Mouse (Mus musculus): ENCODE results near the gene Samd4b. TPM values are rescaled to one million over a fixed set of nuclear protein-coding genes. Genes with fewer than 3 reads are reported as not detected.
A peak's percentile ranks its signal among the peaks of the same experiment; 100 is the strongest.

Gene Samd4b
- total and polyA plus RNA-seq, 2 experiments from 2014 or later: 19.7 to 60.5 TPM

GRCm38 (mm10) chr7:28601029-28601428 is 3.1 kb upstream of the Samd4b start:
- Histone ChIP-seq H3K9ac (replicated peaks; ENCODE audit: low read length) (no peak overlapping the region), H3K4me2 (ENCODE audit: low read depth, low read length) (no peak overlapping the region), H3K4me3 (ENCODE audit: low read length) (no peak overlapping the region), H3K36me3 (ENCODE audit: insufficient read depth, low read length) (no peaks in the 10 kb centered on the region), H3K27ac (no peak overlapping the region; the same call in 1 of the 2 replicates), H3K4me1 (ENCODE audit: insufficient read depth, low read length) (peaks cover 12% of the 10 kb centered on the region), H3K9me3 (ENCODE audit: low read length) (no peaks in the 10 kb centered on the region), H3K27me3 (ENCODE audit: insufficient read depth, low read length) (no peaks in the 10 kb centered on the region)
- 9% methylated on average over 11 of the region's 11 CpGs for WGBS
- peak; percentile 82 for DNase-seq (ENCODE audit: low spot score)
- ATAC-seq: no peak
- peak; percentile 88 for TF ChIP-seq CTCF (IDR thresholded peaks at IDR 0.05; ENCODE audit: low read depth)

GRCm38 (mm10) chr7:28598951-28599350 is 1.0 kb upstream of the Samd4b start:
- no peak for TF ChIP-seq CTCF (IDR thresholded peaks at IDR 0.05; ENCODE audit: low read depth)
- H3K4me2 ChIP-seq (ENCODE audit: low read depth, low read length): no peak overlapping the region
- 63% methylated on average over 2 of the region's 2 CpGs for WGBS
- H3K9me3 ChIP-seq (ENCODE audit: low read length): no peaks in the 10 kb centered on the region
- DNase-seq (ENCODE audit: low spot score): no peak
- H3K36me3 ChIP-seq (ENCODE audit: insufficient read depth, low read length): no peaks in the 10 kb centered on the region
- no peak overlapping the region for H3K9ac ChIP-seq (replicated peaks; ENCODE audit: low read length)
- no peak for ATAC-seq
- peaks cover 16% of the 10 kb centered on the region for H3K4me1 ChIP-seq (ENCODE audit: insufficient read depth, low read length)
- H3K27ac ChIP-seq: no peak overlapping the region
- no peaks in the 10 kb centered on the region for H3K27me3 ChIP-seq (ENCODE audit: insufficient read depth, low read length)
- H3K4me3 ChIP-seq (ENCODE audit: low read length): no peak overlapping the region

GRCm38 (mm10) chr7:28597277-28597570 is 720 bp downstream of the Samd4b start:
- TF ChIP-seq CTCF (IDR thresholded peaks at IDR 0.05; ENCODE audit: low read depth): no peak
- Histone ChIP-seq H3K4me1 (ENCODE audit: insufficient read depth, low read length) (peaks cover 19% of the 10 kb centered on the region), H3K27ac (peak overlapping the region; percentile 66), H3K9ac (replicated peaks; ENCODE audit: low read length) (peak overlapping the region; percentile 63), H3K9me3 (ENCODE audit: low read length) (no peaks in the 10 kb centered on the region), H3K4me2 (ENCODE audit: low read depth, low read length) (peak overlapping the region; percentile 91), H3K4me3 (ENCODE audit: low read length) (peak overlapping the region; percentile 64), H3K36me3 (ENCODE audit: insufficient read depth, low read length) (no peaks in the 10 kb centered on the region), H3K27me3 (ENCODE audit: insufficient read depth, low read length) (no peaks in the 10 kb centered on the region)
- ATAC-seq (no peak), DNase-seq (ENCODE audit: low spot score) (peak; percentile 16)
- WGBS: 6% methylated on average over 9 of the region's 9 CpGs

GRCm38 (mm10) chr7:28596436-28597276 is 1.3 kb downstream of the Samd4b start:
- DNase-seq (ENCODE audit: low spot score) (peak; percentile 66), ATAC-seq (peak; percentile 27)
- Histone ChIP-seq H3K27ac (peak overlapping the region; percentile 66), H3K27me3 (ENCODE audit: insufficient read depth, low read length) (no peaks in the 10 kb centered on the region), H3K9ac (replicated peaks; ENCODE audit: low read length) (peak overlapping the region; percentile 63), H3K4me3 (ENCODE audit: low read length) (peak overlapping the region; percentile 64), H3K36me3 (ENCODE audit: insufficient read depth, low read length) (no peaks in the 10 kb centered on the region), H3K9me3 (ENCODE audit: low read length) (no peaks in the 10 kb centered on the region), H3K4me2 (ENCODE audit: low read depth, low read length) (peak overlapping the region; percentile 91), H3K4me1 (ENCODE audit: insufficient read depth, low read length) (peaks cover 19% of the 10 kb centered on the region)
- 30% methylated on average over 20 of the region's 20 CpGs for WGBS
- TF ChIP-seq CTCF (IDR thresholded peaks at IDR 0.05; ENCODE audit: low read depth): no peak

GRCm38 (mm10) chr7:28595751-28596435 is 2.1 kb downstream of the Samd4b start:
- no peak for TF ChIP-seq CTCF (IDR thresholded peaks at IDR 0.05; ENCODE audit: low read depth)
- peaks cover 19% of the 10 kb centered on the region for H3K4me1 ChIP-seq (ENCODE audit: insufficient read depth, low read length)
- H3K27ac ChIP-seq: peak overlapping the region; percentile 66; the same call in 1 of the 2 replicates
- H3K27me3 ChIP-seq (ENCODE audit: insufficient read depth, low read length): no peaks in the 10 kb centered on the region
- H3K9me3 ChIP-seq (ENCODE audit: low read length): no peaks in the 10 kb centered on the region
- no peak overlapping the region; the same call in 1 of the 2 replicates for H3K4me3 ChIP-seq (ENCODE audit: low read length)
- WGBS: 44% methylated on average over 8 of the region's 8 CpGs
- H3K4me2 ChIP-seq (ENCODE audit: low read depth, low read length): peak overlapping the region; percentile 91
- no peak overlapping the region for H3K9ac ChIP-seq (replicated peaks; ENCODE audit: low read length)
- no peaks in the 10 kb centered on the region for H3K36me3 ChIP-seq (ENCODE audit: insufficient read depth, low read length)
- ATAC-seq (no peak), DNase-seq (ENCODE audit: low spot score) (peak; percentile 61)

- H3K4me3 ChIP-seq (ENCODE audit: low read length): no peak overlapping the region
- ATAC-seq (no peak), DNase-seq (ENCODE audit: low spot score) (no peak)
- 36% methylated on average over 14 of the region's 14 CpGs for WGBS
- peaks cover 23% of the 10 kb centered on the region for H3K4me1 ChIP-seq (ENCODE audit: insufficient read depth, low read length)
- TF ChIP-seq CTCF (IDR thresholded peaks at IDR 0.05; ENCODE audit: low read depth): no peak
- H3K27me3 ChIP-seq (ENCODE audit: insufficient read depth, low read length): no peaks in the 10 kb centered on the region
- H3K9me3 ChIP-seq (ENCODE audit: low read length): no peaks in the 10 kb centered on the region
- H3K9ac ChIP-seq (replicated peaks; ENCODE audit: low read length): no peak overlapping the region; the same call in 1 of the 2 replicates
- H3K36me3 ChIP-seq (ENCODE audit: insufficient read depth, low read length): no peaks in the 10 kb centered on the region
- no peak overlapping the region for H3K27ac ChIP-seq
- H3K4me2 ChIP-seq (ENCODE audit: low read depth, low read length): no peak overlapping the region
Measured at GRCm38 (mm10) chr7:28593206-28594111, 4.5 kb downstream of the Samd4b start.

All from hindbrain, postnatal 0 days (tissue).